Mouse (Mus musculus): ENCODE measurements around the gene Ptcra. TPM values are rescaled to one million over a fixed set of nuclear protein-coding genes. Genes with fewer than 3 reads are reported as not detected.

Ptcra gene
- 0.10 and 0.12 TPM in 2 replicates for polyA plus RNA-seq (2012; rRNA removed)

GRCm38 (mm10) chr17:46763544-46763943 is at the start of gene Ptcra:
Ptcra (minus strand) TSS chr17:46763712.

GRCm38 (mm10) chr17:46782341-46783221 is 19.1 kb upstream of the Ptcra start, which contains the start of gene Rpl7l1:
Rpl7l1 (minus strand) TSS chr17:46782672.

GRCm38 (mm10) chr17:46772404-46773277 is 9.1 kb upstream of the Ptcra start, which contains the start of gene 2310039H08Rik:
2310039H08Rik (plus strand) TSS chr17:46772635.

GRCm38 (mm10) chr17:46751794-46752556 is 11.5 kb downstream of the Ptcra start, which contains the start of gene Cnpy3:
Cnpy3 (minus strand) TSS chr17:46752214.

GRCm38 (mm10) chr17:46728904-46729318 is 34.6 kb downstream of the Ptcra start, which contains the start of gene Gnmt:
Gnmt (minus strand) TSS chr17:46729168.

GRCm38 (mm10) chr17:46710959-46711597 is 52.4 kb downstream of the Ptcra start, which contains the start of gene Pex6:
Pex6 (plus strand) TSS chr17:46711463.

Other genes with a start within 250 kb of the Ptcra start
- gene Cul9, start 217.3 kb downstream of the Ptcra start, polyA plus RNA-seq (2012; rRNA removed), result 50.0 and 51.9 TPM in 2 replicates
- gene Srf, start 207.5 kb downstream of the Ptcra start, polyA plus RNA-seq (2012; rRNA removed), result 385 and 401 TPM in 2 replicates
- gene Ptk7, start 134.2 kb downstream of the Ptcra start, polyA plus RNA-seq (2012; rRNA removed), result 76.6 and 82.6 TPM in 2 replicates
- 31.2 and 40.1 TPM in 2 replicates for gene Klc4, start 117.7 kb downstream of the Ptcra start, polyA plus RNA-seq (2012; rRNA removed)
- 113 and 159 TPM in 2 replicates for gene Mrpl2, start 117.5 kb downstream of the Ptcra start, polyA plus RNA-seq (2012; rRNA removed)
- 110 and 114 TPM in 2 replicates for gene Cul7, start 113.4 kb downstream of the Ptcra start, polyA plus RNA-seq (2012; rRNA removed)
- 41.9 and 48.7 TPM in 2 replicates for gene Rrp36, start 89.4 kb downstream of the Ptcra start, polyA plus RNA-seq (2012; rRNA removed)
- 53.1 and 64.5 TPM in 2 replicates for gene Mea1, start 84.9 kb downstream of the Ptcra start, polyA plus RNA-seq (2012; rRNA removed)
- gene Klhdc3, start 82.8 kb downstream of the Ptcra start, polyA plus RNA-seq (2012; rRNA removed), result 121 and 137 TPM in 2 replicates
- gene Ppp2r5d, start 58.6 kb downstream of the Ptcra start, polyA plus RNA-seq (2012; rRNA removed), result 58.2 and 71.4 TPM in 2 replicates
- 117 and 140 TPM in 2 replicates for gene Pex6, start 52.2 kb downstream of the Ptcra start, polyA plus RNA-seq (2012; rRNA removed)
- 3.6 and 8.5 TPM in 2 replicates for gene Gnmt, start 34.5 kb downstream of the Ptcra start, polyA plus RNA-seq (2012; rRNA removed)
- gene Cnpy3, start 11.5 kb downstream of the Ptcra start, polyA plus RNA-seq (2012; rRNA removed), result 54.0 and 61.7 TPM in 2 replicates
- gene 2310039H08Rik, start 8.9 kb upstream of the Ptcra start, polyA plus RNA-seq (2012; rRNA removed), result 166 and 205 TPM in 2 replicates
- 15.6 and 18.1 TPM in 2 replicates for gene Rpl7l1, start 19.0 kb upstream of the Ptcra start, polyA plus RNA-seq (2012; rRNA removed)
- gene Bicral, start 94.8 kb upstream of the Ptcra start, polyA plus RNA-seq (2012; rRNA removed), result 6.5 and 8.3 TPM in 2 replicates
- 40.5 and 41.2 TPM in 2 replicates for gene Tbcc, start 127.0 kb upstream of the Ptcra start, polyA plus RNA-seq (2012; rRNA removed)
- not detected in 2 replicates for gene Prph2, start 146.7 kb upstream of the Ptcra start, polyA plus RNA-seq (2012; rRNA removed)
- 42.4 and 50.4 TPM in 2 replicates for gene Ubr2, start 246.8 kb upstream of the Ptcra start, polyA plus RNA-seq (2012; rRNA removed)